Mouse (Mus musculus) adrenal gland, postnatal 14 days (tissue): ENCODE measurements around the gene Plb1. TPM values are rescaled to one million over a fixed set of nuclear protein-coding genes. Genes with fewer than 3 reads are reported as not detected.
A peak's percentile ranks its signal among the peaks of the same experiment; 100 is the strongest.

Experiments used
- DNase-seq: peaks from one replicate; pipeline ENCODE4 v3.0.0; 2021; ENCODE audit warnings: mixed read lengths
- long read RNA-seq, 2 experiments: library from polyadenylated mRNA; stranded (forward); transcript quantifications; one replicate each; pipeline ENCODE4 v2.0.0; 2021
- total RNA-seq: library from RNA; stranded (reverse); gene quantifications from 2 replicates; pipeline ENCODE4 v1.2.3, GENCODE M21; 2021

Plb1 gene
- 0.26 TPM in 1 of 2 replicates, not detected in the other for total RNA-seq
- long read RNA-seq, experiment 1: 0 reads
- long read RNA-seq, experiment 2: 0 reads

- no peak for DNase-seq
These were observed at the start of gene Plb1 for GRCm38 (mm10) chr5:32232474-32232873. TSS of gene Plb1 (plus strand) at chr5:32232708.

DNA sequence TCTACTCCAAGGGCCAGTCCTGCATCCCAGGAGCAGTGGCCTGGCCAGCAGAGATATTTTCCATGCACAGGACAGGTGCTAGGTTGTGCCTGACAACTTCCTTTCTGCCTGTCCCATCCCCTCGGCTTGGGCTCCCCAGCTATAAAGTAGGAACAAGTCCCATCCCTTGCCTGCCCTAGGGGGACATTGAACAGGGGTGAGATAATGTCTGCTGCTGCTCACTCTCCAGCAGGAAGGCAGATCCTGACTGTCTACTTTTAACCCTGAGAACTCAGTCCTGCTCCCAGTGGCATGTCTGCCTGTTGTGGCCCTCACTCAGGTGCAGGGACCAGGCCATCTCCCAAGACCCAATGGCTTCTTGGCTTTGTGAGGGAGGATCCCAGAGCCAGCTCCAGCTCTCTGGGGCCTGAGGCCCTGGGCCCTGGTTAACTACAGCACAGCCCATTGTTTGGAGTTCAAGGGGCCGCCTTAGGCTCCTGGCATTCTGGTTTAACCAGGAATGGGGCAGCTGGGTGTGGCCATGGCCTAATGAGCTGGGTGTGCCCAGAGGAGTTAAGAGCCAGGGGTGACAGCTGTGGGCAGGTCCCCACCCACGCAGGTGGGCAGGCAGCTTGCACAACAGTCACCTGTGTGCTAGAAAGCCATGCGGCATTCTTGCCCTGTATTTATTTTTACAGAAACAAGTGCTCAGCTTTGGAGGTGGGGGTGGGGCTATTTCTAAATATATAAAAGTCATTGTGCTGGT lies 49.5 kb upstream of the Plb1 start:
- DNase-seq: no peak

DNA sequence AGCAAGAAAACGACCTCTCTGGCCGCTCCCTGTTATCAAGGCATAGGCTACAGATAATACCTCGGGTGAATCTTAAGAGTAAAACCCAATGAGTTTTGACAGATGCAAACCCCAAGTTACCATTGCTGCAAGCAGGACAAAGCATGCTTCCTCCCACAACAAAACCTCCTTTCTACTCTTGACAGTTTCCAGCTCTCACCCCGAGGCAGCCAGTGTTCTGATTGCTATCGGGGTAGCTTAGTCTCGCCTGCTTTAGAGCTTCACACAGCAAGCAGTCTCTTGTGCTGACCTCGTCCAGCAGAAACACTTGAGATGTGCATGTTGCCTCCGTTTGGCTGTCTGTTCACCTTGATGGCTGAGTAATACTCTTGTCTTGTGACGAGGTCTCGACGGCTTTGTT lies 44.8 kb upstream of the Plb1 start:
- peak; percentile 38 for DNase-seq

DNA sequence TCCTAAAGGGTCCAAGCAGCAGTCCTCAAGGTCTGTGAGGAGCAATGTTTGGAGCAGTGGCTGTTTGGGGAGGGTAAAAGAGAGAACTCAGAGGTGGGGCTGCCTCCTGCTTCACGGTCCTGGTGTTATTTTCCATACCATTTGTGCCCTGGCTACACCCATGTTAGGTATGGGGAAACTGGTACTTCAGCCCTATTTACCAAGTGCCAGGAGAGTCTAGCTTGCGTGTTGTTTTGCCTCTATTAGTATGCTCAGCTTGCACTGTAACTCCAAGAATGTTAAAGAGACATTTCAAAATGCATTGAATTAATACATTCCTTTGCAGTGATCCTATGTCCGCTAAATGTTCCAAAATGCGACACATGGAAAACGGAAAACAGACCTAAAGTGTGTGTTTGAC lies 41.2 kb upstream of the Plb1 start:
- DNase-seq: no peak

GRCm38 (mm10) chr5:32192016-32192845 lies 40.3 kb upstream of the Plb1 start:
- DNase-seq: peak; percentile 75

- DNase-seq: no peak
These were observed 38.3 kb upstream of the Plb1 start for GRCm38 (mm10) chr5:32194236-32194635.

GRCm38 (mm10) chr5:32195857-32196609 lies 36.5 kb upstream of the Plb1 start:
- no peak for DNase-seq

DNA sequence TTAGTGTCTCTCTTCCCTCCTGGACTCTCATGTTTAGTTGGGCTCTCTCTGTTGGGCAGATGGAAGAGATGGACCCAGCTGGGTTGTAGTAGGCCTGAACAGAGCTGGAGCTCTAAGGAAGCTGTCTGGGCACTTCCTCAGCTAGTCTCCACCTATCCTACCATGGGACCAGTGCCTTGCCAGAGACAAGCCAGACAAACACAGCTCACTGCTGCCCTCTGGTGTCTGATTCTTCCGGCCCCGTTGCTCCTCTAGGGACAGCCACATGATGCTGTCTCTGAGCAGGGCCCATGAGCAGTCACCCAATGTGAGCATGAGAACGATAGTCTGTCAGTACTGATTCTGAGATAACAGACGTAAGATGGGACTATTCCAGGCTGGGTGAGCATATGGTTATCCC lies 34.8 kb upstream of the Plb1 start:
- DNase-seq: peak; percentile 96

- DNase-seq: no peak
These were observed 33.4 kb upstream of the Plb1 start for GRCm38 (mm10) chr5:32199136-32199535.

DNA sequence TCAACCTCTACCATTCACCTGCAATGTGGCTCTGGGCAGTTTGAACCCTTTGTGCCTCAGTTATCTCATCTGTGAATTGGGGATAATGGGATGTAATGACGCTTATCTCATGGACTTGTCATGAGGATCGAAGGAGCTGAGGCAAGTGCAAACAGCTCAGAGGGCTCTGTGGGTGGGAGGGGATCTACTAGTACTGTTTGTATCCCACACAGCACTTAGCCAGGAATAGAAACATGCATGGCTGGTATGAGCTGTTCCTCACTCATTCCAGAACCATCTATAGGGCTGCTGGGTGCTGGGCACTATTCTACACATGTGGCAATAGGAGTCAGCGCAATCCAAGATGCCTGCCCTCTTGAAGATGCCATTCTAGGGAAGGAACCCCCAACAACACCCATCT lies 32.9 kb upstream of the Plb1 start:
- DNase-seq: no peak

- peak; percentile 18 for DNase-seq
These were observed 27.9 kb upstream of the Plb1 start for GRCm38 (mm10) chr5:32204653-32205052.

- no peak for DNase-seq
These were observed 25.8 kb upstream of the Plb1 start for GRCm38 (mm10) chr5:32206726-32207125.

DNA sequence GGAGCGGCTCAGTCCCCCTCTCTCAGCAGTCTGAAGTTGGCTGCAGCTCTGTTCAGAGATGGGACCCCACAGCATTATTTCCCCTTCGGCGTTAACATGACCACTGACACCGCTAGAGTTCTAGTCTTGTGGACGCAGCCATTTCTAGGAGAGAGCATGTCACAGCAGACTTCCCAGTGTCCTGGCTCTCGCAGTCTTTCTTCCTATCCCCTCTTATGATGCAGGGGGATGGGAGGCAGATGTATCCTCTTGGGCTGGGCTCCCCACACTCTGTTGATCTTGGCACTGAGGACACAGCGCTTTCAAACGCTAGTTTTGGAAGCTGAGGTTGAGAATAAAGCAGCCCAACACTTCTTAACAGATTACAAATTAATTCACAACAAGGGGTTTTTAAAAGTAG lies 24.0 kb upstream of the Plb1 start:
- no peak for DNase-seq

GRCm38 (mm10) chr5:32211011-32211410 lies 21.5 kb upstream of the Plb1 start:
- no peak for DNase-seq

GRCm38 (mm10) chr5:32213746-32214145 lies 18.8 kb upstream of the Plb1 start:
- no peak for DNase-seq

GRCm38 (mm10) chr5:32215510-32215909 lies 17.0 kb upstream of the Plb1 start:
- peak; percentile 69 for DNase-seq

- DNase-seq: no peak
These were observed 16.0 kb upstream of the Plb1 start for GRCm38 (mm10) chr5:32216465-32216864.

DNA sequence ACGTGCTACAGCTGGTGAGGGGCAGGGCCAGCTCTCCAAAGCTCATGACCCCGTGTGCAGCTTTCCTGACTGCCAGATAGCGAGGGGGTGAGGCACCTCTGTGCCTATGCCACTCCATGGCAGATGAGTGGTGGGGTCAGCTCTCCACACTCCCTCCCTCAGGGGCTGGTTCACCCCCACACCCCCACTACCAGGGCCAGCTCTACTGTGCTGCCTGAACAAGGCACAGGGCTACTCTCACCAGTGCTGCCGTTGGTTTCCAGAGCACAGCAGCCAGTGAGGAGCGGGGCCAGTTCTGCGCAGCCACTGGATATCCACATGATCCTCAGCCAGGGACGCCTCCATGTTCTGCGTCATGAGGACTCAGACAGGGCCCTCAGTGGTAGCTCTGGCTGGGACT lies 15.0 kb upstream of the Plb1 start:
- no peak for DNase-seq

GRCm38 (mm10) chr5:32230372-32230771 lies 2.1 kb upstream of the Plb1 start:
- peak; percentile 54 for DNase-seq

- no peak for DNase-seq
These were observed 6.8 kb downstream of the Plb1 start for GRCm38 (mm10) chr5:32239337-32239736.

DNA sequence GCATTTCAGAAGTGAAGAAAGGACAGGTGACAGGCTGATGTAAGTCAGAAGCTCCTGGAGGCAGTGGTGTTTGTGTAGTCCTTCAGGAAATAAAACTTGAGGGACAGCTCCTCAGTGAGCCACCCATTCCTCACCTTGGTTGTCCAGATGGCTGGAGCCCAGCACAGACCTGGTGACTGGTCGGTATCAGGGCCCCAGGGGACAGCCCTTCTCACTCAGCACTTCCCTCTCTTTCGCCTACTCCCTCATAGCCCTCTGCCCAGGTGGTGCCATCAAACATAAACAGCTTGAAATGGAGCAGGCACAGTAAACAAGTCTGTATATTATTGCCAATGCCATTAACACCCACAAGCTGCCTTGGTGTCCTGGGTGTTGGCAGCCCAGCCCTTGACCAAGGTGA lies 8.2 kb downstream of the Plb1 start:
- DNase-seq: no peak

- DNase-seq: no peak
These were observed 10.9 kb downstream of the Plb1 start for GRCm38 (mm10) chr5:32243286-32243885.
